Mouse (Mus musculus): Measurements from ENCODE around the gene Tbc1d2.

GRCm38 (mm10) chr4:46600473-46601257 lies 49.3 kb downstream of the Tbc1d2 start:
- TF ChIP-seq POLR2A (IDR thresholded peaks at IDR 0.05; ENCODE audit: borderline replicate concordance, insufficient read depth, low read length) = no peak
- TF ChIP-seq CTCF (IDR thresholded peaks at IDR 0.05; ENCODE audit: borderline replicate concordance, insufficient read depth, low read depth, low read length) = no peak
